Mouse (Mus musculus) midbrain, embryonic 11.5 days (tissue): ENCODE data around the gene Rps24. TPM values are rescaled to one million over a fixed set of nuclear protein-coding genes. Genes with fewer than 3 reads are reported as not detected.
A peak's percentile ranks its signal among the peaks of the same experiment; 100 is the strongest.
"Not testable (repeated sequence)": the region's sequence is repeated elsewhere in the genome, so short reads cannot be mapped to it uniquely, and the experiment has no call there.

Experiments
- ATAC-seq: fragments of 200-750 bp; cut with Nextera tagmentation; 2 replicates; pipeline ENCODE4 v1.8.0; 2017; ENCODE audit warnings: moderate TSS enrichment, moderate library complexity; ENCODE audit not compliant: low FRiP score
- DNase-seq: peaks from one replicate; pipeline ENCODE4 v3.0.0; 2015; ENCODE audit warnings: low spot score; ENCODE audit errors: missing footprints
- H3K27ac ChIP-seq: fragments of 300-500 bp; sonication (generic); 2 replicates; pipeline ENCODE4 v1.5.1; 2014; ENCODE audit warnings: low read depth, low read length
- H3K27me3 ChIP-seq: fragments of 300-500 bp; sonication (generic); 2 replicates; pipeline ENCODE4 v1.6.1; 2014; ENCODE audit warnings: mild to moderate bottlenecking, low read length, moderate library complexity, mixed read lengths; ENCODE audit not compliant: control insufficient read depth, insufficient read depth
- H3K36me3 ChIP-seq: fragments of 300-500 bp; sonication (generic); 2 replicates; pipeline ENCODE4 v1.6.1; 2014; ENCODE audit warnings: mild to moderate bottlenecking, low read length, moderate library complexity, mixed read lengths; ENCODE audit not compliant: control insufficient read depth, insufficient read depth
- H3K4me1 ChIP-seq: fragments of 300-500 bp; sonication (generic); 2 replicates; pipeline ENCODE4 v1.6.1; 2014; ENCODE audit warnings: low read length; ENCODE audit not compliant: control insufficient read depth, insufficient read depth
- H3K4me2 ChIP-seq: fragments of 300-500 bp; sonication (generic); 2 replicates; pipeline ENCODE4 v1.6.1; 2014; ENCODE audit warnings: mild to moderate bottlenecking, moderate library complexity
- H3K4me3 ChIP-seq: fragments of 300-500 bp; sonication (generic); 2 replicates; pipeline ENCODE4 v1.5.1; 2014; ENCODE audit warnings: low read depth, low read length
- H3K9ac ChIP-seq: fragments of 300-500 bp; sonication (generic); 2 replicates; pipeline ENCODE4 v1.6.1; 2014; ENCODE audit warnings: low read length
- H3K9me3 ChIP-seq: fragments of 300-500 bp; sonication (generic); 2 replicates; pipeline ENCODE4 v1.6.1; 2016; ENCODE audit warnings: low read length; ENCODE audit not compliant: control insufficient read depth
- WGBS: fragments of 180-500 bp; shearing (Covaris S2); extraction: QIAGEN DNeasy Blood & Tissue Kit; methylation state at CpG from one replicate; pipeline ENCODE4 v1.1.7; 2014; 5-methylcytosine and 5-hydroxymethylcytosine counted together
- polyA plus RNA-seq: library from polyadenylated mRNA; unstranded; fragments of >200 nt; fragmentation: Nextera tagmentation; extraction: Ambion mirVana; gene quantifications from 2 replicates; pipeline ENCODE4 v1.2.1, GENCODE M21; 2014

Gene Rps24
- polyA plus RNA-seq, result 1,094 and 1,112 TPM in 2 replicates

GRCm38 (mm10) chr14:24486773-24487227 lies at the start of gene Rps24, which contains the start of gene Polr3a:
Gene Rps24 (plus strand): TSS chr14:24487125.
Gene Polr3a (minus strand): TSS chr14:24487058.
- 0 out of 2 replicates have a peak, but pooled peaks cover 7% of the 10 kb centered on the region for H3K36me3 ChIP-seq
- H3K4me2 ChIP-seq, result peak within 1 kb of the TSS; percentile 66
- peak; percentile 99 for DNase-seq
- peak within 1 kb of the TSS; percentile 81 for H3K9ac ChIP-seq
- peak within 1 kb of the TSS; percentile 84 for H3K4me3 ChIP-seq
- no peaks in the 10 kb centered on the region for H3K9me3 ChIP-seq
- H3K27ac ChIP-seq, result no peak within 1 kb of the TSS
- no peaks in the 10 kb centered on the region for H3K27me3 ChIP-seq
- ATAC-seq, result peak; percentile 67
- under 1% methylated on average over 30 of the region's 30 CpGs for WGBS
- peaks cover 11% of the 10 kb centered on the region for H3K4me1 ChIP-seq

- WGBS, result 91% methylated on average over 4 of the region's 4 CpGs
- ATAC-seq, H3K4me1 ChIP-seq, DNase-seq, H3K27ac ChIP-seq, H3K9ac ChIP-seq, H3K4me2 ChIP-seq, H3K36me3 ChIP-seq, H3K9me3 ChIP-seq, H3K4me3 ChIP-seq, H3K27me3 ChIP-seq: not testable (repeated sequence)
Observed at GRCm38 (mm10) chr14:24443529-24443928, 43.4 kb upstream of the Rps24 start.

DNA sequence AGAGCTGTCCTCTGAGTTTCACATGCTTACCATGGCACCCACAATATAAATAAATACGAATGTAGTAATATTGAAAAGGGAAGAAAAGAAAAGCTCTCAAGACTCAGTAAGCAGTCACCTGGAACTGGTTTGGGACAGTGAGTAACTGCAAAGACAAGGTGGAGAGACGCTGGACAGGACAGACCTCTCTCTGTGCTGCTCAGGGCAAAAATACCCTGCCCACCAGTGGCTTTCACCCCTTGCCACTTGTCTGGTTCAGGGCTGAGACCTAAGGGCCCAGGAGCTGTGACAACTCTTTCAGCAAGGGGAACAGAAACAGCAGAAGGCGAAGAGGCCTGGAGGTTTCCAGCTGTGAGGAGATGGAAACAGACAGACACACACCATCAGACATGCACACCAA lies 28.7 kb upstream of the Rps24 start:
- no peak for DNase-seq
- 83% methylated on average over 3 of the region's 3 CpGs for WGBS
- Histone ChIP-seq H3K4me3 (no peak overlapping the region), H3K36me3 (peaks cover 26% of the 10 kb centered on the region), H3K9me3 (no peaks in the 10 kb centered on the region), H3K9ac (no peak overlapping the region), H3K4me1 (no peaks in the 10 kb centered on the region), H3K4me2 (no peak overlapping the region), H3K27me3 (no peaks in the 10 kb centered on the region), H3K27ac (no peak overlapping the region)
- ATAC-seq, result no peak

GRCm38 (mm10) chr14:24468806-24469205 lies 18.1 kb upstream of the Rps24 start:
- Histone ChIP-seq H3K9me3 (no peaks in the 10 kb centered on the region), H3K4me1 (no peaks in the 10 kb centered on the region), H3K27me3 (no peaks in the 10 kb centered on the region), H3K27ac (no peak overlapping the region), H3K36me3 (peaks cover 23% of the 10 kb centered on the region), H3K4me3 (no peak overlapping the region), H3K4me2 (no peak overlapping the region), H3K9ac (no peak overlapping the region)
- 92% methylated on average over 6 of the region's 6 CpGs for WGBS
- ATAC-seq (no peak), DNase-seq (no peak)

DNA sequence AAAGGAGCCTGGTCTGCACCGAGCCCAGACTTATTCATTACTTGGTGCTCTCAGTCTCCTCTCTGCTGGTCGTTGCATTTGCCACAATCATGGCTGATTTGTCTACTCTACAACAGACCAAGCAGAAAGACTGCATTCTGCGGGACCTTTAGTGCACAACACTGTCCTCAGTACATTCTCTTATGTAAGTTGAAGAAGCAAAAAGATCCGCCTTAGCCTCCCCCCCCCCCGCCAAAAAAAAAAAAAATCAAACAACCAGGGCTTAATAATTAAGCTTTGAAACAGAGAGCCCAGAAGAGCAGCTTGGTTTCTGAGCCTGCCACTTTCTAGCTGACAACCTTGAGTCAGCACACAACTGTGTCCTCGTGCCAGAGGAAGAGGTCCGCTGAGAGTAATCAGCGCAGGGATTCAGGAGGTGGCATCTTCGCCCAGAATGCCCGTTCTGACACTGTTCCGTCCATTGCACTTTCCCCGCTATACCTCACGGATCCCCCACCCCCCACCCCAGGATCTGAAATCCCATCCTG lies 621 bp upstream of the Rps24 start:
- H3K4me2 ChIP-seq, result peak overlapping the region; percentile 66
- H3K36me3 ChIP-seq, result 0 out of 2 replicates have a peak, but pooled peaks cover 8% of the 10 kb centered on the region
- DNase-seq (peak; percentile 88), ATAC-seq (no peak)
- H3K27ac ChIP-seq, result no peak overlapping the region
- peak overlapping the region; percentile 81 for H3K9ac ChIP-seq
- H3K9me3 ChIP-seq, result no peaks in the 10 kb centered on the region
- peaks cover 7% of the 10 kb centered on the region for H3K4me1 ChIP-seq
- no peaks in the 10 kb centered on the region for H3K27me3 ChIP-seq
- peak overlapping the region; percentile 84 for H3K4me3 ChIP-seq
- WGBS, result 7% methylated on average over 13 of the region's 13 CpGs

- not testable (repeated sequence) for H3K27ac ChIP-seq, ATAC-seq, H3K9me3 ChIP-seq, H3K9ac ChIP-seq, DNase-seq, H3K27me3 ChIP-seq, H3K4me3 ChIP-seq, H3K4me2 ChIP-seq
- WGBS, result 91% methylated on average over 7 of the region's 7 CpGs
- peaks cover 22% of the 10 kb centered on the region for H3K4me1 ChIP-seq
- H3K36me3 ChIP-seq, result peaks cover 20% of the 10 kb centered on the region; the same call in 1 of the 2 replicates
Observed at GRCm38 (mm10) chr14:24489772-24490171, 2.8 kb downstream of the Rps24 start.

DNA sequence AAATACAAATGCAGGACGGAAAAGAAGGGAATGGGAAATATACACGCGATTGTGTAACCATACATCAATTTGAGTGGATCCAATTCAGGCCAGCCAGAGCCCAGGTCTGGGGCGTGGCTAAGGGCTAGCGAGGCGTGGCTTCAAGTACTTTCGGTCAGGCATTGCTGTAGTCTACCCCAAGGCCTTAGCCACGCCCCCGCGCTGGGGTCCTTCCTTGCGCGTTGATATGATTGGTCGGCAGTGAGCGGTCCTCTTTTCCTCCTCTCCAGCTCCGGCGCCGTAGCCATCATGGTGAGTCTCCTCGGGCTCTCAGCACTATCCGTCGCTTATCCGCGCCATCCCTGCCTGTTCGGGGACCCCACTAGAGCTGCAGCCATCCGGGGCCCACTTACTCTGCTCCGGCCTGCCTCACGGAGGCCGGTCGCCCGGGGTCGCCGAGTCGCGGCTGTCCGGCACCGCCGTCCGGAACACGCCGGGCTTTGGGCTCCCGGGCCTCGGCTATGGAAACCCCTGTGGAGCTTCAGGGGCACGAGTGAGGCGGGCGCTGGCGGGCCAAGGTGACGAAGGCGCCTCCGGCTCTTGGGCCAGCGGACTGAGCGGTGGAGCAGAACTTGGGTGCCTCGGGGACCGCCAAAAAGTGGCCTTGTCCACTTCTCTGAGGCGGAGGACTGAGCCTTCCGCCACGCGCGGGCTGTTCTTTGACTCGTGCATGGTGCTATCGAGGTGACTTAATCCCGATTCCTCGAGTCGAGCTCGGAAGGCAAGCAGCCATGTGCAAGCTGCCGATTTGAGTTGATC lies 3.7 kb downstream of the Rps24 start:
- Histone ChIP-seq H3K9me3 (no peaks in the 10 kb centered on the region), H3K27ac (peak overlapping the region; percentile 46; the same call in 1 of the 2 replicates), H3K36me3 (peaks cover 23% of the 10 kb centered on the region; the same call in 1 of the 2 replicates), H3K9ac (peak overlapping the region; percentile 99), H3K4me3 (peak overlapping the region; percentile 62), H3K27me3 (no peaks in the 10 kb centered on the region), H3K4me1 (peaks cover 21% of the 10 kb centered on the region), H3K4me2 (peak overlapping the region; percentile 96)
- peak; percentile 92 for ATAC-seq
- DNase-seq, result peak; percentile 100
- under 1% methylated on average over 64 of the region's 64 CpGs for WGBS

GRCm38 (mm10) chr14:24491266-24491981 lies 4.5 kb downstream of the Rps24 start:
- Histone ChIP-seq H3K9ac (peak overlapping the region; percentile 99), H3K4me3 (peak overlapping the region; percentile 62), H3K4me1 (peaks cover 16% of the 10 kb centered on the region), H3K4me2 (peak overlapping the region; percentile 96), H3K36me3 (peaks cover 31% of the 10 kb centered on the region), H3K27me3 (no peaks in the 10 kb centered on the region), H3K27ac (peak overlapping the region; percentile 46; the same call in 1 of the 2 replicates), H3K9me3 (no peaks in the 10 kb centered on the region)
- DNase-seq, result no peak
- 6% methylated on average over 11 of the region's 11 CpGs for WGBS
- ATAC-seq, result no peak
